Mouse (Mus musculus): ENCODE measurements around the gene Fam208a. TPM values are rescaled to one million over a fixed set of nuclear protein-coding genes. Genes with fewer than 3 reads are reported as not detected.

Gene Fam208a
- polyA plus RNA-seq, 1 experiment from 2014 or later = 5.6 TPM

DNA sequence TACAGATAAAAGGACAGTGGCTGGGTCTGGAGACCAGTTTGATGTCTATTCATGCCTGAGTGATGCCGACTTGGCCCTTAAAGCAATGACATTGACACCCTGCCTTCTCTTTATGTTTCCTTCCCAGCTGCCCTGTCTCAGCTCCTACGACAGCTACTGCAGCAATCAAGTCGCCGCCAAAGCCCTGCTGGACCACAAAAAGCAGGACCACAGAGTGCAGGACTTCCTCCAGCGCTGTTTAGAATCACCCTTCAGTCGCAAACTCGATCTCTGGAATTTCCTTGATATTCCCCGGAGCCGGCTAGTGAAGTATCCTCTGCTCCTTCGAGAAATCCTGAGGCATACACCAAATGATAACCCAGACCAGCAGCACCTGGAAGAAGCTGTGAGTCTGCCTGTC lies 34.8 kb upstream of the Fam208a start:
- H3K36me3 ChIP-seq (ENCODE audit: control insufficient read depth, insufficient read depth, low read length) = no peaks in the 10 kb centered on the region
- H3K27me3 ChIP-seq (replicated peaks; ENCODE audit: control insufficient read depth, insufficient read depth, low read length) = no peaks in the 10 kb centered on the region
- H3K4me3 ChIP-seq (ENCODE audit: low read length) = no peak overlapping the region
- 57% methylated on average over 10 of the region's 10 CpGs for WGBS
- no peak overlapping the region for H3K27ac ChIP-seq (ENCODE audit: low read length)
- no peak overlapping the region for H3K4me2 ChIP-seq (ENCODE audit: low read depth, low read length)
- ATAC-seq = no peak
- H3K9ac ChIP-seq (ENCODE audit: low read depth, low read length) = no peak overlapping the region
- H3K9me3 ChIP-seq (ENCODE audit: control insufficient read depth, low read length) = no peaks in the 10 kb centered on the region
- no peaks in the 10 kb centered on the region for H3K4me1 ChIP-seq (ENCODE audit: control insufficient read depth, insufficient read depth, low read length)

DNA sequence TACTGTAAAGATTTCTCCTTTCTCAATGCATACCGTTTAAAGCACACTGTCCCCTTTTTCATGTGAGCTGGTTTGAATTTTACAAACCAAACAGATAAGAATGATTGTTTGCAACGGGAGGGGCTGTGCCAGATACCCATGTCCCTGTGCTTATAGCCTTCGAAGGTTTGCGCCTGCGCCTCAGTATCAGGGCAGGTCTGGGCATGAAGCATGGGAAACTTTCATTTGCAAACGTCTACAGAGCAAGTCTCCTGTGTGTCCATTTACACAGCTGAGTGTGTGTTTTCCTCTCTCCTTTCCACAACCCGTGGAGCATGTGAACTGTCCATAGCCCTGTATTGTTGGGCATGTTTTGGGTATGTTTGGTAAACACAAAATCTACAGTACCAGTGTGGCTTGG lies 32.2 kb upstream of the Fam208a start:
- Histone ChIP-seq H3K4me3 (ENCODE audit: low read length) (no peak overlapping the region), H3K4me1 (ENCODE audit: control insufficient read depth, insufficient read depth, low read length) (0 out of 2 replicates have a peak, but pooled peaks cover 3% of the 10 kb centered on the region), H3K4me2 (ENCODE audit: low read depth, low read length) (no peak overlapping the region), H3K9ac (ENCODE audit: low read depth, low read length) (no peak overlapping the region), H3K9me3 (ENCODE audit: control insufficient read depth, low read length) (no peaks in the 10 kb centered on the region), H3K36me3 (ENCODE audit: control insufficient read depth, insufficient read depth, low read length) (no peaks in the 10 kb centered on the region), H3K27me3 (replicated peaks; ENCODE audit: control insufficient read depth, insufficient read depth, low read length) (no peaks in the 10 kb centered on the region), H3K27ac (ENCODE audit: low read length) (no peak overlapping the region)
- 58% methylated on average over 7 of the region's 7 CpGs for WGBS
- ATAC-seq = no peak

DNA sequence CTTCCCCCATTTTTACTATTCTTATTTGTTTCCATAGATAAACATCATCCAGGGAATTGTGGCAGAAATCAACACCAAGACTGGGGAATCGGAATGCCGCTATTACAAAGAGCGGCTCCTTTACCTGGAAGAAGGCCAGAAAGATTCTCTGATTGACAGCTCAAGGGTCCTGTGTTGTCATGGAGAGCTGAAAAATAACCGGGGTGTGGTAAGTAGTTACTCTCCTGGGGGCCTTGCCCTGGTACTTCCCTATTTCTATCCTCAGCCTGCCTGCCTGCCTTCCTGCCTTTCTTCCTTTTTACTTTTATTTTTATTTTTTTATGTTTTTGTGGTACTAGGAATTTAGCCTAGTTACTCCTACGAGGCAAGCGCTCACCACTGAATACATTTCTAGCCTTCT lies 31.1 kb upstream of the Fam208a start:
- no peak overlapping the region for H3K4me2 ChIP-seq (ENCODE audit: low read depth, low read length)
- no peaks in the 10 kb centered on the region for H3K9me3 ChIP-seq (ENCODE audit: control insufficient read depth, low read length)
- no peaks in the 10 kb centered on the region for H3K27me3 ChIP-seq (replicated peaks; ENCODE audit: control insufficient read depth, insufficient read depth, low read length)
- no peak overlapping the region for H3K9ac ChIP-seq (ENCODE audit: low read depth, low read length)
- H3K4me3 ChIP-seq (ENCODE audit: low read length) = no peak overlapping the region
- no peak for ATAC-seq
- no peak overlapping the region for H3K27ac ChIP-seq (ENCODE audit: low read length)
- WGBS = 85% methylated on average over 6 of the region's 6 CpGs
- no peaks in the 10 kb centered on the region for H3K36me3 ChIP-seq (ENCODE audit: control insufficient read depth, insufficient read depth, low read length)
- 0 out of 2 replicates have a peak, but pooled peaks cover 3% of the 10 kb centered on the region for H3K4me1 ChIP-seq (ENCODE audit: control insufficient read depth, insufficient read depth, low read length)

GRCm38 (mm10) chr14:27400495-27400894 lies 28.1 kb upstream of the Fam208a start:
- 0 out of 2 replicates have a peak, but pooled peaks cover 3% of the 10 kb centered on the region for H3K4me1 ChIP-seq (ENCODE audit: control insufficient read depth, insufficient read depth, low read length)
- no peak overlapping the region for H3K27ac ChIP-seq (ENCODE audit: low read length)
- no peak overlapping the region for H3K9ac ChIP-seq (ENCODE audit: low read depth, low read length)
- WGBS = 71% methylated on average over 6 of the region's 6 CpGs
- H3K4me2 ChIP-seq (ENCODE audit: low read depth, low read length) = no peak overlapping the region
- peak; percentile 46 for ATAC-seq
- no peaks in the 10 kb centered on the region for H3K36me3 ChIP-seq (ENCODE audit: control insufficient read depth, insufficient read depth, low read length)
- no peaks in the 10 kb centered on the region for H3K9me3 ChIP-seq (ENCODE audit: control insufficient read depth, low read length)
- H3K27me3 ChIP-seq (replicated peaks; ENCODE audit: control insufficient read depth, insufficient read depth, low read length) = no peaks in the 10 kb centered on the region
- no peak overlapping the region for H3K4me3 ChIP-seq (ENCODE audit: low read length)

DNA sequence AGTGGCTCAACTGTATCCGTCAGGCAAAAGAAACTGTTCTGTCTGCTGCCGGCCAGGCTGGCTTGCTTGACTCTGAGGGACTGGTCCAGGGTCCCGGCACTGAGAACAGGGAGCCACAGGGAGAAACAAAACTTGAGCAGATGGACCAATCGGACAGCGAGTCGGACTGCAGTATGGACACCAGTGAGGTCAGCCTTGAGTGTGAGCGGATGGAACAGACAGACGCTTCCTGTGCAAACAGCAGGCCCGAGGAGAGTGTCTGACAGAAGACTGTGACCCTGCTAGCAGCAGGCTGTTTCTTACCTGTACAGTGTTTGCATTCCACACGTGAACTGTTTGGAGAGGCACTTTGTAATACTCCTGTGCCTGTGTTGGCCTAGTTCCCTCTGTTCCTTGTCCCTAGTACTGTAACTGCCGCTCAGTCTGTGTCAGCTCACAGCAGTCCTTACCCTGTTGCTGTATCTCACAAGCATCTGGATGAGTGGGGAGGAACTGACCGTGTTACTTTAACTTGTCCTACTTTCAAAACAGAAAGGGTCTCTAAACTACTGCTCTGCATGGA lies 26.8 kb upstream of the Fam208a start:
- ATAC-seq = no peak
- H3K4me3 ChIP-seq (ENCODE audit: low read length) = no peak overlapping the region
- 72% methylated on average over 12 of the region's 12 CpGs for WGBS
- H3K27me3 ChIP-seq (replicated peaks; ENCODE audit: control insufficient read depth, insufficient read depth, low read length) = no peaks in the 10 kb centered on the region
- H3K36me3 ChIP-seq (ENCODE audit: control insufficient read depth, insufficient read depth, low read length) = no peaks in the 10 kb centered on the region
- no peak overlapping the region for H3K4me2 ChIP-seq (ENCODE audit: low read depth, low read length)
- 0 out of 2 replicates have a peak, but pooled peaks cover 3% of the 10 kb centered on the region for H3K4me1 ChIP-seq (ENCODE audit: control insufficient read depth, insufficient read depth, low read length)
- H3K27ac ChIP-seq (ENCODE audit: low read length) = no peak overlapping the region; the same call in 1 of the 2 replicates
- no peaks in the 10 kb centered on the region for H3K9me3 ChIP-seq (ENCODE audit: control insufficient read depth, low read length)
- 0 out of 2 replicates have a peak overlapping the region, but pooled peaks have one; percentile 2 for H3K9ac ChIP-seq (ENCODE audit: low read depth, low read length)

- no peak overlapping the region; the same call in 1 of the 2 replicates for H3K27ac ChIP-seq (ENCODE audit: low read length)
- no peaks in the 10 kb centered on the region for H3K36me3 ChIP-seq (ENCODE audit: control insufficient read depth, insufficient read depth, low read length)
- no peaks in the 10 kb centered on the region for H3K27me3 ChIP-seq (replicated peaks; ENCODE audit: control insufficient read depth, insufficient read depth, low read length)
- H3K4me3 ChIP-seq (ENCODE audit: low read length) = no peak overlapping the region
- no peak for ATAC-seq
- H3K4me2 ChIP-seq (ENCODE audit: low read depth, low read length) = no peak overlapping the region
- H3K4me1 ChIP-seq (ENCODE audit: control insufficient read depth, insufficient read depth, low read length) = 0 out of 2 replicates have a peak, but pooled peaks cover 3% of the 10 kb centered on the region
- H3K9ac ChIP-seq (ENCODE audit: low read depth, low read length) = no peak overlapping the region
- WGBS = 76% methylated on average over 10 of the region's 10 CpGs
- no peaks in the 10 kb centered on the region for H3K9me3 ChIP-seq (ENCODE audit: control insufficient read depth, low read length)
Observed at GRCm38 (mm10) chr14:27402332-27403250, 26.0 kb upstream of the Fam208a start.

- Histone ChIP-seq H3K4me1 (ENCODE audit: control insufficient read depth, insufficient read depth, low read length) (no peaks in the 10 kb centered on the region), H3K4me3 (ENCODE audit: low read length) (no peak overlapping the region), H3K27me3 (replicated peaks; ENCODE audit: control insufficient read depth, insufficient read depth, low read length) (no peaks in the 10 kb centered on the region), H3K36me3 (ENCODE audit: control insufficient read depth, insufficient read depth, low read length) (no peaks in the 10 kb centered on the region), H3K9me3 (ENCODE audit: control insufficient read depth, low read length) (no peaks in the 10 kb centered on the region), H3K4me2 (ENCODE audit: low read depth, low read length) (no peak overlapping the region), H3K27ac (ENCODE audit: low read length) (no peak overlapping the region), H3K9ac (ENCODE audit: low read depth, low read length) (no peak overlapping the region)
- WGBS = 87% methylated on average over 4 of the region's 4 CpGs
- no peak for ATAC-seq
Observed at GRCm38 (mm10) chr14:27405452-27405851, 23.2 kb upstream of the Fam208a start.

DNA sequence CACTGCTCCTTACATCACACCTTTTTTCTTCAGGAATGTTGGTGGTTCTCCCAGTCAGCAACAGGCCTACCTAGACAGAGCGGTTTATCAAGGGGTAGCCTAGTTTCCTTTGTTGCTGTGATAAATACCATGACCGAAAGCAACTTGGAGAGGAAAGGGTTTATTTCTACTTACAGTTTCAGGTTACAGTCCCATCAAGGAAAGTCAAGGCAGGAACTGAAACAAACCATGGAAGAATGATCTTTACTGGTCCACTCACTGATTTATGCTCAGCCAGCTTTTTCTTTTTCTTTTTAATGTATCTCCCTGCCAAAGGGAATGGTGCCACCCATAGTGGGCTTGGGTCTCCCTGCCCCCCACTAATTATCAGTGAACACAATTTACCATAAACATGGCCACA lies 22.7 kb upstream of the Fam208a start:
- Histone ChIP-seq H3K9ac (ENCODE audit: low read depth, low read length) (no peak overlapping the region), H3K4me3 (ENCODE audit: low read length) (no peak overlapping the region), H3K9me3 (ENCODE audit: control insufficient read depth, low read length) (no peaks in the 10 kb centered on the region), H3K4me2 (ENCODE audit: low read depth, low read length) (no peak overlapping the region), H3K27ac (ENCODE audit: low read length) (no peak overlapping the region), H3K27me3 (replicated peaks; ENCODE audit: control insufficient read depth, insufficient read depth, low read length) (no peaks in the 10 kb centered on the region), H3K4me1 (ENCODE audit: control insufficient read depth, insufficient read depth, low read length) (no peaks in the 10 kb centered on the region), H3K36me3 (ENCODE audit: control insufficient read depth, insufficient read depth, low read length) (no peaks in the 10 kb centered on the region)
- 98% methylated on average over 2 of the region's 2 CpGs for WGBS
- ATAC-seq = no peak

- WGBS = 89% methylated on average over 3 of the region's 3 CpGs
- H3K4me1 ChIP-seq (ENCODE audit: control insufficient read depth, insufficient read depth, low read length) = no peaks in the 10 kb centered on the region
- H3K4me2 ChIP-seq (ENCODE audit: low read depth, low read length) = no peak overlapping the region
- no peak overlapping the region for H3K9ac ChIP-seq (ENCODE audit: low read depth, low read length)
- H3K27ac ChIP-seq (ENCODE audit: low read length) = no peak overlapping the region
- H3K9me3 ChIP-seq (ENCODE audit: control insufficient read depth, low read length) = no peaks in the 10 kb centered on the region
- no peak overlapping the region for H3K4me3 ChIP-seq (ENCODE audit: low read length)
- no peaks in the 10 kb centered on the region for H3K27me3 ChIP-seq (replicated peaks; ENCODE audit: control insufficient read depth, insufficient read depth, low read length)
- ATAC-seq = no peak
- H3K36me3 ChIP-seq (ENCODE audit: control insufficient read depth, insufficient read depth, low read length) = no peaks in the 10 kb centered on the region
Observed at GRCm38 (mm10) chr14:27408240-27408639, 20.4 kb upstream of the Fam208a start.
